Mouse (Mus musculus): Measurements from ENCODE around the gene Samd10. TPM values are rescaled to one million over a fixed set of nuclear protein-coding genes. Genes with fewer than 3 reads are reported as not detected.

Samd10 gene
- polyA plus RNA-seq, 1 experiment from 2014 or later, result 176 TPM

Small RNAs within 50 kb of the gene (microRNA-seq; reads per million reads assigned to microRNA genes)
- gene Mir7006, result not detected

Other genes with a start within 250 kb of the Samd10 start
- gene Zgpat, start 234.3 kb downstream of the Samd10 start, polyA plus RNA-seq (2015; fragmentation: Nextera tagmentation; extraction: Ambion mirVana), result 71.5 and 78.5 TPM in 2 replicates
- 91.6 and 95.9 TPM in 2 replicates for gene Arfrp1, start 233.8 kb downstream of the Samd10 start, polyA plus RNA-seq (2015; fragmentation: Nextera tagmentation; extraction: Ambion mirVana)
- gene Lime1, start 219.1 kb downstream of the Samd10 start, polyA plus RNA-seq (2015; fragmentation: Nextera tagmentation; extraction: Ambion mirVana), result 42.1 and 46.7 TPM in 2 replicates
- gene Zbtb46, start 139.8 kb downstream of the Samd10 start, polyA plus RNA-seq (2015; fragmentation: Nextera tagmentation; extraction: Ambion mirVana), result 24.1 and 24.3 TPM in 2 replicates
- gene Abhd16b, start 106.0 kb downstream of the Samd10 start, polyA plus RNA-seq (2015; fragmentation: Nextera tagmentation; extraction: Ambion mirVana), result not detected in 2 replicates
- 116 and 121 TPM in 2 replicates for gene Tpd52l2, start 102.1 kb downstream of the Samd10 start, polyA plus RNA-seq (2015; fragmentation: Nextera tagmentation; extraction: Ambion mirVana)
- gene Dnajc5, start 78.7 kb downstream of the Samd10 start, polyA plus RNA-seq (2015; fragmentation: Nextera tagmentation; extraction: Ambion mirVana), result 198 and 209 TPM in 2 replicates
- 71.2 and 82.5 TPM in 2 replicates for gene Uckl1, start 14.3 kb downstream of the Samd10 start, polyA plus RNA-seq (2015; fragmentation: Nextera tagmentation; extraction: Ambion mirVana)
- 71.7 and 72.8 TPM in 2 replicates for gene Prpf6, start 7.3 kb downstream of the Samd10 start, polyA plus RNA-seq (2015; fragmentation: Nextera tagmentation; extraction: Ambion mirVana)
- 68.1 and 70.2 TPM in 2 replicates for gene Zfp512b, start 6.4 kb downstream of the Samd10 start, polyA plus RNA-seq (2015; fragmentation: Nextera tagmentation; extraction: Ambion mirVana)
- not detected in 2 replicates for gene Gm29797, start 57.8 kb upstream of the Samd10 start, polyA plus RNA-seq (2015; fragmentation: Nextera tagmentation; extraction: Ambion mirVana)
- gene Sox18, start 72.4 kb upstream of the Samd10 start, polyA plus RNA-seq (2015; fragmentation: Nextera tagmentation; extraction: Ambion mirVana), result 13.7 and 14.2 TPM in 2 replicates
- 35.7 and 36.9 TPM in 2 replicates for gene Tcea2, start 81.1 kb upstream of the Samd10 start, polyA plus RNA-seq (2015; fragmentation: Nextera tagmentation; extraction: Ambion mirVana)
- 38.9 and 40.4 TPM in 2 replicates for gene Rgs19, start 94.8 kb upstream of the Samd10 start, polyA plus RNA-seq (2015; fragmentation: Nextera tagmentation; extraction: Ambion mirVana)
- not detected in 2 replicates for gene Lkaaear1, start 99.2 kb upstream of the Samd10 start, polyA plus RNA-seq (2015; fragmentation: Nextera tagmentation; extraction: Ambion mirVana)
- gene Oprl1, start 115.8 kb upstream of the Samd10 start, polyA plus RNA-seq (2015; fragmentation: Nextera tagmentation; extraction: Ambion mirVana), result 82.3 and 83.9 TPM in 2 replicates
- gene Myt1, start 164.1 kb upstream of the Samd10 start, polyA plus RNA-seq (2015; fragmentation: Nextera tagmentation; extraction: Ambion mirVana), result 46.9 and 49.2 TPM in 2 replicates
- 36.3 and 38.2 TPM in 2 replicates for gene Pcmtd2, start 238.6 kb upstream of the Samd10 start, polyA plus RNA-seq (2015; fragmentation: Nextera tagmentation; extraction: Ambion mirVana)